Mouse (Mus musculus) adrenal gland (tissue): ENCODE results near the gene Tanc1.

Source experiments
- intact Hi-C: fragments of 180-260 bp; cut with DNase I; formaldehyde crosslinking; loops from one replicate; pipeline ENCODE4 v1.15.1; 2025

Gene Tanc1

DNA sequence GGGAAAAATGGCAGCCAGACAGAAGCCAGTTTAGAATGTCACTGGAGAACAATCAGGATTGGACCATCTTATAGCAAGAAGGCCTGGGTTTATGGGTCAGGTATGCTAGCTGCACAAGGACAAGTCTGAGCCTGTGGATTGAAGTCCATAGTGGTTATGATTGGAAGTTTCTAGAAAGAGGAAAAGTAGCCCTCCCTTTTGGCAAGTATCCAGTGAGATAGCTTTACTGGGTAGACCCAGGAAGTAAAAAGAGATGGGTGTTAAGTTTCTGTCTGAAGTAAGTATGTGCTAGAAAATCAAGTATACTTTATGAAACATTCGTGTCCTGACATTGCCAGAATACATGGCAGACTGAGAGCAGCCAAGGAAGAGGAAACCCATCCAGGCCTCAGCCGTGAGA, 103.2 kb downstream of the Tanc1 start:
- intact Hi-C loops, result no loop called here

DNA sequence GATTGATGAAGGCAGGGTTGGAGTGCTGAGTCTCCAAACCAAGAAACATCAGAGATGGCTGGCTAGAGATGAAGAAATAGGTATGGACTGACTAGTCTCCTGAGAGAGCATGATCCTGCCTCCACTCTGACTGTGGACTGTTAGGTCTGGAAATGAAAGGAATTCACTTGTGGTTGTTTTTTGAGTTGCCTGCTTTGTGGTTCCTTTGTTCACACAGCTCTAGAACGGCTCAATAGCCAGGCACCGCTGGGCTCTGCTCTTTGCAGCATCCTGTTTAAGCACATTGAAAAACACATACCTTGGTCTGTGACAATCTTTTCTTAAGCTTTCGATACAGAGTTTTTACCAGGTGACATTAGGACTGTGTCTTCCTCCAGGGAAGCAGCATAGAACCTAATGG, 104.6 kb downstream of the Tanc1 start:
- intact Hi-C loops, result no loop called here

DNA sequence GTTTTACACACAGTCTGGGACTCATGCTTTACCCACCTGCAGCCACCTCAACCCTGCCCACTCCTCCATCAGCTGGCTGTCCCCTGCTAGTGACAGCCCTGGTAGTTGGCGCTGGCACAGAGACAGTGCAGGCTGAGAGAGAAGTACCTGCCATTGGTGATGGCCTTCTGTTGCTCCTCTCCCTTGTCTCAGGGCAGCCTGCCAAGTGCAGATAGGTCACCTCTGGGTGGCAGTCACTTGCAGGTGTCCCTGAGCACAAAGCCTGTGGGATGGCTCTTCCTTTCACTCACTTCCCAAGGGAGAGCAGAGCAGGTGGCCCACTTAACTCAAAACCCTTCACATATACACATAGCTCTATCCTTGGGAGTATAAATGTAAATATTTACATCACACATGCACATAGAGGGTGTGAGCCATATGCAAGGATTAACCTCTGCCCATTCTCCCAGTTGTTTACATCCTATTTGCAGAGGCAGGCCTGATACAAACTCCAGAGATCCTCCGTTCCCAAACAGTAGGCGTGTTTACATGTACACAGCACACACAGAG, 106.0 kb downstream of the Tanc1 start:
- intact Hi-C loops, result no loop called here

DNA sequence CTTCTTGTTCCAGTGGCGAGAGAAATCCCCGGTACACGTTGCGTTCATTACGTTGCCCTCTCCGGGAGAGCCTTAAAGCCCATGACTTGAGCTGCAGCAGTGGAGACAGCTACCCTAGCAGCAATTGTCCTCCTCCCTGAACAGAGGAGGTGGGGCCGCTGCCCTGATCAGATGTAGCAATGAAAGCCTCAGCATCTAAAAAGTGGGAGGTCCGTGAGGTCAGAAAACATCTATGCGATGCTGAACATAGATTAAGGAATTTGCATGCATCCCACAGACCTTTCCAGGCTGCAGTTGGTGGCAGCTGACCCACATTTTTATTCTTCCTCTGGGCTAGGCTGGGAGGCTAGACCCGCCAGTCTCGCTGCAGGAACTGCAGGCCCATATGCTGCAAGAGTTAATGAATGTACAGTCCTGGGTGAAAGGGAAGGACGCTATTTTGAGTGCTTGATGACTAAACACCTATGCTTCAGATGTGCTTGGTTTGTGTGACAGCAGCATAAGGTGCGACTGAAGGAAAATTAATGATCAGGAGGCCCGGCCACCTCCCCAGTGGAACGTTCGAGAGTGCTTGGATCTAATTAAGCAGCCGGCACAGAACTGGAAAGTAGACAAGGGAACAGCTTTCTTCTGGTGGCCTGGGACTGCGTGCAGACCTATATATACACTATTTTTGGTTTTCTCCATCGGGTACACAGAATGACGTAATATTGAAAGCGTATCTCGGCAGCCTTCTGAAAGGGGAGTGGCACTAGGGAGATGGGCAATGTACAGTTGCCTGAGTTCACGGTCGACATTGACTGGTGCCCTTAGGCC, 107.0 kb downstream of the Tanc1 start:
- intact Hi-C loops, result no loop called here

DNA sequence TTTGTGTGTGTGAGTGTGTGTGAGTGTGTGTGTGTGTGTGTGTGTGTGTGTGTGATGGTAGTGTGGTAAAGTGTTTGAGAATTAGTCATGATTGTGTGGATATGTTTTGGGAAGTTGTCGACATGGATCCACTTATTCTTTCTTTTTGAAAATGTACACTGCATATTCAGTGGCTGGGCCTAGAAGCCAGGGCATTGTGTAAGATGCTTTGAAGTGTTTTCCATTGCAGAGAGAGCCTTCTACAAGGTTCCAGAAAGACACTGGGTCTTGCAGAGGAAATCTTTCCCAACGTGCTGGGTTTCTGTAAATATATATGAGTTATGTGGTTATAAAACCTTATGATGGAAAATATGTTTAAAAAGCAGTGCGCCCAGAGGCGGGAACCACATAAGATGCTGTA, 108.0 kb downstream of the Tanc1 start:
- intact Hi-C loops, result no loop called here

DNA sequence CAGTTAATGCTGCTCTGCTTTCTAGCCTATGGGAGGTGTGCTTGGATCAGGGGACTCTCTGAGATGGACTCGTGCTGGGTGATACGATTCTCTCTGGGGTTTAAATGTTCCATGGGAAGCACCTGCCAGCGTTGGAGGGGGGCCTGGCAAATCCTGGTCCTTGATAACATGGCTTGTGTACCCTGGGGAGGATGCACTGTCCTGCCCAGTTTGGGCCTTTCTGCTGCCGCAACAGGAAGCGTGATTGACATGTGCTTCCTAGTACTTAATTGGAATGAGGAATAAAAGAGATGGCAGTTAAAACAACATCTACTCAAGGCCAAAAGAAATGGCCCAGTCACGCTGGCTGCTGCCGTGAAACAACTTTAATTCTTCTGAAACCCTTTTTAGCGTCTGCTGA, 109.3 kb downstream of the Tanc1 start:
- intact Hi-C loops, result no loop called here

DNA sequence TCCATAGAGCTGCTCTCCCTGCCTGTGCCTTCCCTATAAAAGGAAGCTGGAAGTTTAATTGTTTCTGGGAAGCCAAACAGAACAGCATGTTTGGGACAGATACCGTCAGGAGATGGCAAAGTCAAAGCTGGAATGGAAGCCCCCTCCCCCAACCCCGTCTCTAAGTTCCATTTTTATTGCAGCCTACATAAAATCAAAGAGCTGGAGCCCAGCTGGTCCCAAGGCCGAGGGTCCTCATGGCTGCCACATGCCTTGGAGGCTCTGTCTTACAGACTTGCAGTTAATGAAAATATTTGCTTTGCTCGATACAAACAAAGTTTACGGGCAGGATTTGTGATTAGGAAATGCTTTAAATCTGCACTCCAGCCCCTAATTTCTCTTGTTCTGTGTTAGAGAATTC, 109.9 kb downstream of the Tanc1 start:
- intact Hi-C loops, result no loop called here

DNA sequence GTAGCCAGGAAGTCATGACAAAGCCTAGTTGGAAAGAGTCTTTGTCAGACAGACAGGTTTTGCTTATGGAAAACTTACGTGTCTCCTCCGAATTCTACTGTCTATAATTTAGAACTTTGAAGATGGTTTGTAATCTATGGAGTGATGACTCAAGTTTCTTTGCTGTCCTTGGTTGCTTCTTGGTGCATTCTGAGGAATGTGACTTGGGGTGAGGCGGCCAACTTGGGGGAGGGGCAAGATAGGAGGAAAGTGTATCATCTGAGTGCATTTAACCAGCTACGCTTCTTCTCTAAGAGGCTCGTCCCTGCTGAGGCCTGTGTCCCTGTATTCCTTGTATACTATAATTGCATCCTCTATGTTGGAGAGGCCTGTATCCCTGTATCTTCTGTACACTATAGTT, 111.5 kb downstream of the Tanc1 start:
- intact Hi-C loops, result no loop called here

DNA sequence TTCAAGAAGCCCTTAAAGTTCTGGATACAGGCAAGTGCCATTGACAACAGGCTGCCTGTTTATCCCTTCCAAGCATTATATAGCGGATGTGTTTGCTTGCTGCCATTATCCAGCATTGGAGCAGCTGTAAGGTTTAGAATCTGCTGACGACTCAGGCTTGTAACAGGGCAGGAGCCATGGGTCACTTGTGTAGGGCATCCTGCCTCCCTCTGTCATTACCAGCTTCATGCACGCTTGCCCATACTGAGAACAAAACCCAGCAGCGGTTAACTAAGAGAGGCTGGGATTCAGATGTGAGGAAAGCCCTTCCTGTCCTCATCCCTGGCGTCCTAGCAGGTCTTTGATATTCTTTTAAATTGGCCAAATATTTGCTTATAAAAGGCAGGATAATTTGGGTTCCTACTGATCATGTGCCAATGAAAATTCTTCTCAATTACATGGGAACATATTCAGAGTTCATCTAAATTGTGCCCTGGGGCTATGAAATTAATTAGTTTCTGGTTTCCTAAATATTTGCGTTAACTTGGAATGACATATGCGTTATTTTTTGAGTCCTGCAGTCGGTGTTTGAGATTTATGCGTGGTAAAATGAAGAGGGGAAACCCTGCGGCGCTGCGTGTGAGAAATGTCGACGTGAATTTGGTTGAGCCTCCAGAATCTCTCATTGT, 113.8 kb downstream of the Tanc1 start:
- intact Hi-C loops, result no loop called here

DNA sequence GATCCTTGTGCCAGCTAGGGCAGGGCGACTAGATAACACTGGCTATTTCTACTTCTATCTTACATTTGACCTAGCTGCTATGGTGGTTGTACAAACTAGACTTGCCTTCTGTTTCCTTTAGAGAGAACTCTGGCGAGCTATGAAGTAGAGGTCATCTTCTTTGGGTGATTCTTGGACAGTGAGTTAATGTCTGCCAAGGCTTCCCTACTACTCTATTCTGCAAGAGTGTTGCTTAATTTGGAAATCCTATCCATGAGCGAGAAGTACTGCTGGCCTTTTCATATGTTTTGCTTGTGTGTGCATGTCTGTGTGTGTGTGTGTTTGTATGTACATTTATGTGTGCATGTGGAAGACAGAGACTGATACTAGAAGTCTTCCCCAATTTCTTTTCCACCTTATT, 120.0 kb downstream of the Tanc1 start:
- intact Hi-C loops, result no loop called here

DNA sequence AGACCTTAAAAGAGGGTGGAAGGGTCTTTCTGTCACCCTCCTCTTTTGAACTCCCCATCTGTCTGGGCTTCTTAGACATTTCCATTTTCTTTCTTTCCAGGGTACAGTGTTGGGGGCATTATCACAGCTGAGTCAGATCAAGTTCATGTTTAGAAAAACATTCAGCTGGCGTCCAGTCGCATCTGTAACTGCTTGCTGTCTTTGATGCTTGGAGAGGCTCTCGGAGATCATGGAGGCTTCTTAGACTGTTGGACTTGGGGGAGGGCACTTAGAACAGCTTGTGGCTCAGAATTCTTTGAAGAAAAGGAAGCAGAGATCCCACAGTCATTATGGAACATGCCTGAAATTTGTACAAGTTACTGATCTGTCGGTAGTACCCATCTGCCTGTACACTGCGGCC, 121.6 kb downstream of the Tanc1 start:
- intact Hi-C loops, result no loop called here

DNA sequence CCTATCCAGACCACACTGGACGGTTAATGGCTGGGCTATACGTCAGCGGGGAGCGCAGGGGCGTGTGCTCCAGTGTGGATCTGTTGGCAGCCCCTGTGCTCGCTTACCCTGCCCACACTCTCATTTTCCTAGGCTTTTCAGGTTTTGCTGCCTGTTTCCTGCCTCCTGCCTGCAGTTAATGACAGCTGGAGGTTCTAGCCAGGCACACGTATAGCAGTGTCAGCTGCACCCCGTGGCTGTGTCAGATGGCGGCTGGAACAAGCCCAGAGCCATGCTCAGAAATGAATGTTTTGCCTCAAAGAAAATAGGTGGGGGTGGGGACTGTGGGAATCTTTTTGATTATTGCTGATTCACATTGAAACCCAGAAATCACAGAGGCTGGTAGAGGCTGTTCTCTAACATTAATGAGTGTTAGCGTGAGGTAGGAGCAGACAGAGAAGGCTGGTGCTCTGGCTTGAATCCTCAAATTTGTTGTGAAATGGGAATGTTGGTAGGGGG, 124.6 kb downstream of the Tanc1 start:
- intact Hi-C loops, result no loop called here

DNA sequence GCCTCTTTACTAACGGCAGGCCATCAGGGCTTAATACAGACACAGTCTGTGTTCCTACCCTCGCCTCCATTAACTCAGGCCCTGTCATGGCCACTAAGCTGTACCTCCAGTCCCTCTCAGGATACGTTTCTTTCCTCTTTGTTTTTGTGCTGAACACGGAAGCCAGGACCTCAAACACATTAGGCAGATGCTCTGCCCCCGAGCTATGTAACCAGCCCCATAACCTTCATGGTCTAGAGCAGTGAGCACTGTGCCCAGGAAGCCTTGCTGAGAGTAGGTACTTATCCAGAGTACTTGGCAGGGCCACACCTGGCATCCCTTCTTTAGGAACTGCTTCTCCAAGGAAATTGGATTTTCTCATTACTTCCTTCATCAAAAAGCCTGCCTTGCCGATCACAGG, 125.5 kb downstream of the Tanc1 start:
- intact Hi-C loops, result no loop called here

DNA sequence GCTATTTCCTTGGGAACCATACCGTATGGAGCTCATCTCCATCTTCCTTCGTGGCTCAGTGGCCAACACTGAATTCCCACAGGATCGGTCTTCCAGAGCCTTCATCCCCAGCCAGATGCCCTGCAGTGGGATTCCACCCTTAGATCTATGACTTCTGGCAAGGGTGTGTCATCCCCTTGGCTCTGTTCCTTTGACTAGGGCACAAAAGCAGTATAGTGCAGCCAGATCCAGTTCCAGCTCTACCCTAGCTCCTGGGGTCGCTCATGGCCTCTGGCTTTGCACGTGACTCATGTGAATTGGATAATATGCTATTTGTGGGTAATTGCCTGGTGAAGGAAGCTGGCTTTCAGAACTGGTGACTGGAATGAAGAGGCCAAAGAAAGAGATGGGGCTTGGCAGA, 126.5 kb downstream of the Tanc1 start:
- intact Hi-C loops, result no loop called here

DNA sequence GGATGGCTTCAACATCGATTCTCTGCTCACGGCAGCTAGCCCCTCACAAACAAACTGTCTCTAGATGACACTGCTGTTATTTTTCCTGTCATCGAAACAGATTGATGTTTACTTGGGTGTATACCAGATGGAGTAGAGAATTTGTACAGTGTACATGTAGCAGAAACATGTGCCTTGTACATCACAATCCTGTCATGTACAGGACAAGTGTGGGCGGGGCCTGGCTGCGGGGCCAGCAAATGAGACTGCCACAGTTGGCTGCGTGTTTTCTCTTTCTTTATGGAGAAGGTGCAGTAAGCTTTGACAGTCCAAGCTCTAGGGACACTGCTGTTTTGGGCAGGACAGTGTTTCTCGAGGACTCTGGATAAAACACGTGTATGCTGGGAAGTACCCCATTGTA, 127.2 kb downstream of the Tanc1 start:
- intact Hi-C loops, result no loop called here

DNA sequence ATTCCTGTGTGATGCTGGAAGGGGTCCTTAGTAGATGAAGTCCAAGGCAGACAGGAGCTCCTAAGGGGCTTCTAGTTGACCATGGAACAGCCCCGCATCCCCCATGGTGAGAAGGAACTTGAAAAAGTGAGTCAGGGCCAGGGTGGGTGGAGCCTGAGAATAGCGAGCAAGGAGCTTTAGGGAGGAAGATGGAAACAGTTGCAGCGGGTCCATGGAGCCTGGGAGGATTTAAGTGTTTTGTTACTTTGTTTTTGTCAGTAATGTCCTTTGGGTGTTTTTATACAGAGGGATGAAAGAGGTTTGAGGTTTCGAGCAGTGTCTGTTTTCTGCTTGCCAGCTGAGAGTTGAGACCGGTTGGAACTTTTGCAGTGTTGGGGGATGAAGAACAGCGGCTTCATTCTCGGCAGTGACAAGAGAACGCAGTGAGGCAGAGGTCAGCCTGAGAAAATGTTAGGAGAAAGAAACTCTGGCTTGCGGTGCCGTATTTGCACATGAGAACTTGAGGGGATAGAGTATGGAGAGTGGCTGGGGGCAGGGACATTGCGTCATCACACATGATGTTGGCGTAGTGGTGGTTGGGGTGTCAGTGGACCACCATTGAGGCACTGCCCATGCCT, 130.8 kb downstream of the Tanc1 start:
- intact Hi-C loops, result no loop called here

DNA sequence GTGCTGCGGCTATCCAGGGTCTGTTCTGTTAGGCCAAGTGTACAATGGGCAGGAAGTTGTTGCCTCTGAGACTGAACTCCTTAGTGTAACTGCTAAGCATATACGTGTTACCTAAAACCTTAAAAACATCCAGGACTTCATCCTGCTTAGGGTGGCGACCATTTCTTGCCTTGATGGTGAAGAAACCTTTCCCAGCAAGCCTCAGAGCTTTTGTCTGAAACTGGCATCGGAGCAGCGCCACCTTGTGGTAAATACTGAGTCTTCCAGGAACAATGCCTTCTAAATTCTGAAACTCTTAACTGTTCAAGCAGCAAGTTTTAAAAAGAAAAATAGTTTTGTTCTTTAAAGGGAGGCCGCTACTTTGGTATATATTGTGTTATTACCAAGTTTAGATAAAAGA, 133.6 kb downstream of the Tanc1 start:
- intact Hi-C loops, result loop anchor here (2.0 to 5.0 kb wide), 2 partner anchors 133 to 205 kb away; partner anchors contain the start of gene Tanc1

DNA sequence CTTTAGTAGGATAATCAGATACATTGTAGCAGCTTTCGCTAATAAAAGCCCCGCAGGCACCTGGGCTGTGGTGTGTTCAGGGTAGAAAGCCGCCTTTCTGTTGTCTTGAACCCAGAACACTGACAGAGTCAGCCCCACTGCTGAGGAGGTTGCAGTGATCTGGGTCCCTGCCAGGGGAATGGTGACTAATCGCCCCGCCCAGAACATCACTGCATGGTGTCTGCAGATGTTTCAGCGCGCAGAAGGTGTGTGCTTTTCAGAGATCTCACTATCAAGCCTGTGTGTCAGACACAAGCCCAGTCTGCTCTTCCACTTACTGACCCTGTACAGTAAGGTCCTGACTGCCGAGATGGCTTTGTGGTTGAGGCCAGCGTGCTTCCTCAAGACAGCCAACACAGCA, 134.2 kb downstream of the Tanc1 start:
- intact Hi-C loops, result loop anchor here (5.0 kb wide), 1 partner anchor 134 kb away; the partner anchor contains the start of gene Tanc1

DNA sequence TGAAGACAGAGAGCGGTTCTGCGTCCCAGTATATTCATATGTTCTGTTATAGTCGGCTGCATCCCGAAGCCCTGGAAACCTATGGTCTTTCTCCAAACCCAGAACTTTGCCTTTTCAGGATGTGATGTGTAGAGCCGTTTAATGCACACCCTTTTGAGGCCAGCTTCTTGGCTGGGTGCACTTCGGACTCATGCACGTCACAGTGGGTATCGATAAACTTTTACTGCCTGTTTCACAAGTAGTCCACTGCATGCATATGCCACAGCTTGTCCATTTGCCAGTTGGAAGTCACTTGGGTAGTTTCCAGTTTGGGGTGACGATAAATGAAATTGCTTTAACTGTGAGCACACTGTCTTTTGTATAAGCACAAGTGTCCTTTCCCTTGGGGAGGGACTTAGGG, 135.9 kb downstream of the Tanc1 start:
- intact Hi-C loops, result loop anchor here (5.0 kb wide), 1 partner anchor 135 kb away; the partner anchor contains the start of gene Tanc1

DNA sequence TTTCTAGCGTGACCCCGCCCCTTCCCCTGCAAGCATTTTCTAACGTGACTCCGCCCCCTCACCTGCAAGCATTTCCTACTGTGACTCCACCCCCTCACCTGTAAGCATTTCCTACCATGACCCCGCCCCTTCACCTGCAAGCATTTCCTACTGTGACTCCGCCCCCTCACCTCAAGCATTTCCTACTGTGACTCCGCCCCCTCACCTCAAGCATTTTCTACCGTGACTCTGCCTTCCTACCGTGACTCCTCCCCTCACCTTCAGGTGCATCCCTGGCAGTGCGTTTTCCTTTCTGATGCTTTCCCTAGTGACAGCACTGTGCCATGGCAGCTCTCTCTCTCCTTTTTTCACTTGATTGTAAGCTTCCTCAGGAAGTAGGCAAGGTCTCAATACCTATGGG, 137.5 kb downstream of the Tanc1 start:
- intact Hi-C loops, result loop anchor here (5.0 kb wide), 1 partner anchor 137 kb away; the partner anchor contains the start of gene Tanc1

DNA sequence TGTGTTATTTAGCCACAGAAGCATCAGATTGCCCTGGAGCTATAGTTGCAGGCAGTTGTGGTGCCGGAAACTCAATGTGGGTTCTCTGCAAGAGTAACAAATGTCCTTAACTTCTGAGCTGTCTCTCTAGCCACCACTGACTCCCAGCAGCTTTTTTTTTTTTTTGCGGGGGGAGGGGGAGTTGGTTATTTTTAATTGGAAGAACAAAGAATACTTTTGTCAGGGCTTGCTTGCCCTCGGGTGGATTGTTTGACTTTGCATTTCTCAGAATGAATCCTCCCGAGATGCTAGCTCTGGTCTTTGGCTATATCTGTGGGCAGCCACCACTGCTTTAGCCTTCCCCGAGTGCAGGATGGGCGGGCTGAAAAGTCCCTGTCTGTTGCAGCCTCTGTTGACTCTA, 139.3 kb downstream of the Tanc1 start:
- intact Hi-C loops, result no loop called here

DNA sequence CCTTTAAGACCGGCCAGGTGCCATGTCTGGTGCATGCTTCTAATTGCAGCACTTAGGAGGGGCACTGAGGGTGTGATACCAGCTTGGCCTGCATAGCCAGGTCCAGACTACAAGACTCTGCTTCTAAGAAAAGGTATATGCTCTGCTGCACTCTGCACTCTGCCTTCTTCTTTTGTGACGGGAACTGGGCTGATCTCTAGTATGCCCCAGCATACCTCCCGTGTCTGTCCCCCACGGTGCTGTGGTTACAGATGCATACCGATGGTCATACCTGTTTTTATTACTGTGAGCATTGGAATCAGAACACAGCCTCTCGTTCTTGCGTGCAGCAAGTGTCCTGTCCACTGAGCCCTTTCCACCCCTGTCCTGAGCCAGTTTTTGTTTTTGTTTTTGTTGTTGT, 140.3 kb downstream of the Tanc1 start:
- intact Hi-C loops, result no loop called here
